Mouse (Mus musculus) urinary bladder, postnatal 10 days (tissue): ENCODE data around the gene Tns2.

Experiments used
- DNase-seq: peaks from one replicate; pipeline ENCODE4 v3.0.0; 2022; ENCODE audit warnings: low spot score

The Tns2 gene

GRCm38 (mm10) chr15:102092222-102092621, 8.0 kb upstream of the Tns2 start:
- DNase-seq: no peak

DNA sequence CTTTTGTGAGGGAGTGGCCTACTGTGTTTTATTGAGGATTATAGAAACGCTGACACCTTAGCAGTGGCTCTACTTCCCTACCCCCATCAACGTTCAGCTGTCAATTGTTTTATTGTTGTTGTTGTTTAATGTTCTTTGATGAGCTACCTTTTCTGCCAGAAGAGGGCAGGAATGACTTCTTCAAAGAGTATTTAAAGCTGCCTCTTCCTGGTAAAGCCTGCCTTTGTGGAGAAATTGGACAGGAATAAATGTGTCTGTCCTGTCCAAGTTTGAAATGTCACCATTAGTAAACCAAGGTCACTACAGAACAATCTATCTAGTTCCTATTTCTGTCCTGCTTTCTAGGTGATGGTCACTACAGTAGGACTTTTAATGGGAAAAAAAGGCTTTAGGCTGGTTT, 6.1 kb upstream of the Tns2 start:
- DNase-seq: no peak

- DNase-seq: no peak
Measured at GRCm38 (mm10) chr15:102094988-102095387, 5.2 kb upstream of the Tns2 start.

- no peak for DNase-seq
Measured at GRCm38 (mm10) chr15:102097147-102097915, 2.9 kb upstream of the Tns2 start.

DNA sequence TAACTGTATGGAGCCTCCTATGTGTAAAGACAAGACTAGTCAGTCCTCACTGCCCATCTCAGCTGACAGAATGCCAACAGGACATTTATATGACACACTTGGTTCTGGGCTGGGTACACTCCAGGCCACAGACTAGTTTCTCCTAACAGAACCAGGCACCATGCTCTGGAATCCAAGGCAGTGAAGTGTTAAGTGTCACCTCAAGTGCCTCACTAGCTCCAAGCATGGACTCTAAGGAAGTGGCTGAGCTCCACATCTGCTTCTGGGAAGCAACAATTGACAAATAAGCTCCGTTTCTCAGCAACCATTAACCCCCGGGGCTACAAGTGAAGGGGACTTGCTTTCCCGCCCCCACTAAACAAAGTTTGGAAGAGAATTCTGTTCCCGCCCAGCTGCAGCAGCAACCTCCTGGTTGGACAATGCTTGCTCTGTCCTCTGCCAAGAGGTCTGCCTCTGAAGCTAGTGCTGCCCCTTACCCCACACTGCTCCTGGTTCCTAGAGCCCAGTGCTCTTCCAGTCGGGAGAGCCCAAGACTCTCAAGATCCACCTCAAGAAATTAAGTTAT, 2.1 kb upstream of the Tns2 start:
- DNase-seq: no peak

DNA sequence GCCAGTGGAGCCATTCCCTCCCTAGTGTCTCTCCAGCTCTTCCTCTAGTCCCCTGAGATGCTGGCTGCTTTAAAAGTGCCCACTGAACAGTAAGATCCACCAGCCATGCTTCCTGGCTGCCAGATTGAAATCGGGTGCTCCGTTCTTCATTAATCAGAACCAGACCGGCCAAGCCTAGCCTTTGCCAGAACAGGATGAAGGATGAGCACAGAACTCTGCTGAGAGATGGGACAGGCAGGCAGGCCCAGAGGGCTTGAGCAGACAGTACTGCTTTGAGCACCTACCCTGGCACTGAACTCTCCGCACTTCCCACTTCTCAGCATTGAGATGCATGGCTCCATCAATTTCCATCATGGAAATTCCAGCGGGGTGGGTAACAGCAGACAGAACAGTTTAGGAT, 953 bp upstream of the Tns2 start:
- no peak for DNase-seq

DNA sequence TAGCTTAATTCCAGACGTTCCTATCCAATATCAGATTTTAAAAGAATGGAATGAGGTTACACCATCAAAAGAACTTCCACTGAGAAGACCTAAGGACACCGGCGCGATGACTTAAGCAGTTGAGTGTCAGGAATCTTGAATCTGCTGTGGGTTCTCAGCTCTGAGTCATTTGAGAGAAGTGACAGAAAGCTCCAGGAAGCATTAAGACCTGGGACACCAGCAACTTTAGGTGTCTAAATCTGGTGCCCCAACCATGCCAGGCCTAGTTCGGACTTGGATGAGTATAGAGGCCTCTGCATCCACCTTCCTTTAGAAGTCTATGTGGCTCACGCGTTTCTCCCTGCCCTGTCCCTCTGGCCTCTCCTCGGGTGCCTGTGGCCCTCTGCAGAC, 447 bp upstream of the Tns2 start:
- DNase-seq: no peak

- DNase-seq: no peak
Measured at GRCm38 (mm10) chr15:102100996-102101671, 921 bp downstream of the Tns2 start.

DNA sequence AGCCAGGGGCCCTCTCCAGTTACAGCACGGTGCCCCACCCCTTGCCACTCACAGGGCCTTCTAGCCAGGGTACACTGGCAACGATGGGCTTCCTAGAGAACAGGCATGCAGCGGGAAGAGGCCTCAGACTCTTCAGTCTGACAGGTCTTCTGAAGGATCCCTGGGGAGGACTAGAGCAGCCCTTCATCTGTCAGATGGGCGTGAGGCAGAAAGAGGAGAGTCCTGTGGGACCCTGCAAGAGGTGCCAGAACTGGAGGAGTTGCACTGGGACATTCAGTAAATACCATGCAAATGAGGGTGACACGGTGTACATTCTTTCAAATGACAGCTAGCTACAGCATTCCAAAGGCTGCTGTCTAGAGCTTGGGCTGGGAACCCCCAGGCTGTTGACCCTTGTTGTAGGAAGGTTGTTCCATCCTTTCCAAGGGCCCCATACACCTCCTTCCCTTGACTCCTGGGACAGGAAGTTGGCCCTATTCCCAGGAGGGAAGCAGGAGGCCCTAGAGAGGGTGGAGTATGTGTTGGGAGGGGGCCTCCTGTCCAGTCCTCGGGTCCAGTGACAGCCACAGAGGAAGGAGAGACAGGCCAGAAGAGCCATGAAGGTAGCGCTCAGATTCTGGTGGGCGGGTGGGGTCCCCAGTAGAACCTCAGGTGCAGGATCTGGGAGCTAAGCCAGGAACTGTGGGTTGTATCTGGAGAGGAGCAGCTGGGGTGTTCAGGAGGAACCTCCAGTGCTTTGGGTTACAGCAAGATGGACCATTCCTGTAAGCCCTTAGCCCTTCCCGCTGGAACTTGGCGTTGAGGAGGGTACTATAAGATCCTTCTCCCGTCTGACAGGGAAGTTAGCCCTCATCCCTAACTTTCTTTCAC, 1.7 kb downstream of the Tns2 start:
- no peak for DNase-seq

DNA sequence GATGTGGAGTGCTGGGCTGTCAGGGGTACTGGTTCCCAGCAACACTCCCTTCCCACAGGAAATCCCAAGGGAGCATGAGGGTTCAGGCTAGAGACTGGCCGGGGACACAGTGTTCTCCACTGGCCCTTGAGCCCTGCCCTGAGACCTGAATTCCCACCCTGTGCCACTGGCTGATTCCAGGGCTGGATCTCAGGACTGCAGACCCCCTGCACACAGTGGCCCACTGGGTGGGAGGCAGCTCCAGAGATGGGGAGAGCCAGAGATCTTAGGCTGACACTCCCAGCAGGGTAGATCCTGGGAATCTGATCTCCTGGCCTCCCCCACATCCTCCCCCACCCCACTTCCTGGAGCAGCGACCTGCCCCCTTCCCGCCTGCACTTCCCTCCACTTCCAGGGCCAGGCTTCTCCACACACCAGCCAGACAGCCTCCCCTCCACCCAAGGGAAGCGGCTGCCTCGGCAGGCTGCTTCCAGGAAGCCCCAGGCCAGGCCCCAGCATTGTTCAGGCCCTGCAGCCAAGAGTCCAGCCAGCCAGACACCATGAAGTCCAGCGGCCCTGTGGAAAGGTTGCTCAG, 2.4 kb downstream of the Tns2 start:
- no peak for DNase-seq

- no peak for DNase-seq
Measured at GRCm38 (mm10) chr15:102103371-102103946, 3.2 kb downstream of the Tns2 start.

DNA sequence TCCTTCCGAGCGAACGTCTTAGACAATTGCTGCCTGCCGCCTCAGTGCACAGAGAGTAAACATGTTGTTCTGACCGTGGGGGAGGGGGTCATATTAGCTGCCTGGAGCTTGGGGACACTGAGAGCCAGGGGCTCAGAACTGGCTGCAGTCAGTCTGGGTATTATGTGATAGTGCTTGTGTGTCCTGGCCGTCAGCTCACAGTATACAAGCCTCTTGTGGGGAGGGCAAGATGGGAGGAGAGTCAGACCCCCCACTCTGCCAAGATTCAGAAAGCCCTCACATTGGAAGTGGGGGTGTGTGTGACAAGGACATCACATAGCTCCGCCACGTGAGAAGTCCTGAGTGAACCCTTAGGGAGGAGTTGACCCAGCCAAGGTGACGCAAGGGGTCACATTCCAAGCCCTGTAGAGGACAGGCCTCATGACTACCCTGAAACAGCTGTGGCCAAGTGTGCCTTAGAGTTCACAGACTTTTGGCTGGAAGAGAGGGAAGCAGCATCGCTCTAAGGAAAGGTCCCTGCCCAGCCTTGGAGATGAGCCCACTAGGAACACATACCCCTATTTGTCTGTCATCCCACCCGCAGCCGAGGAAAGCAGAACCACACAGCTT, 3.8 kb downstream of the Tns2 start:
- no peak for DNase-seq

DNA sequence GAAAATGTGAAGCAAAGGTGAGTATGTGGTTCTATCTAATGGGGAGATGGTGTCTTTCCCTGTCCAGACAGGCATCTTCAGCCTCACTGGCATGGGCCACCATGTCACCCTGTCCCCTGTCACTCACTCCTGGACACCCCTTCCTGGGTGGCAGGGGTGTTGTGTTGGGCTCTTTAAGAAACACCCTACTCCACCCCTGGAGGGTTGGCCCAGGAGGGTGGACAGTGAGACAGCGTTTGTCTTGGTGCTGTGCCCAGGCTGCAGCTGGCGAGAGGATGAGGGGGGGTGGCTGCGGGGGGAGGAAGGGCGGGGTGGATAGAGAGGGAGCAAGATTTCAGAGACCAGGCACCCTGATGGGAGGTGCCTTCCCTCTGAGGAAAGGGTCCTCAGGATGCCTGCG, 5.1 kb downstream of the Tns2 start:
- no peak for DNase-seq

GRCm38 (mm10) chr15:102105764-102106730, 5.8 kb downstream of the Tns2 start:
- no peak for DNase-seq

DNA sequence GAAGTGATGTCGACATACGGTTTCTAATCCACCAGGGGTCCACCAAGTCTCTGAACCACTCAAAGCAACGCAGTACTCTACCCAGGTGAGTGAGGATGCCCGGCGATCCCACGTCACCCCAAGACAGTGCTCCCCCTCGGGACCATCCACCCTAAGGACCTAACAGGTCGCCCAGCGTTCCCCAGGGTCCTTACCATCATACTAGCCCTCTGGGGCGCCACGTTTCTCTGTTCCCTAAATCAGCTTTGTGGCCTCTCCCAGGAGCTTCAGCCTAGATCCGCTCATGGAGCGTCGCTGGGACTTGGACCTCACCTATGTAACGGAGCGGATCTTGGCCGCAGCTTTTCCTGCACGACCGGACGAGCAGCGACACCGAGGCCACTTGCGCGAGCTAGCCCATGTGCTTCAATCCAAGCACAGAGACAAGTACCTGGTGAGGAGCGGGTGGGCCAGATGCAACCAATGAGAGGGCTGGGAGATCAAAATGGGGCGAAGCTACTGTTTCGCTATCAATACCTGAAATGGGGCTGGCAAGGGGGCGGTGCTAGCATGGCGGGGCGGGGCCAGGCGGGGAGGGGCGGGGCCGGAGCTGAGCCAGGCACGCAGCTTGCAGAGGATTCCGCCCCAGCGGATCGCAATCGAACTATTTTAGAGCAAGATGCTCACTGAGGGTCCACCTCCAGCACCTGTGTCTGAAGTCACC, 6.7 kb downstream of the Tns2 start:
- no peak for DNase-seq

GRCm38 (mm10) chr15:102107689-102108573, 7.7 kb downstream of the Tns2 start:
- no peak for DNase-seq

- DNase-seq: no peak
Measured at GRCm38 (mm10) chr15:102108651-102109525, 8.7 kb downstream of the Tns2 start.
